Mouse (Mus musculus) thymus, postnatal 14 days (tissue): ENCODE results near the gene Rbbp8nl.

Experiments
- DNase-seq: peaks from one replicate; pipeline ENCODE4 v3.0.0; 2021

Rbbp8nl gene

GRCm38 (mm10) chr2:180289440-180290108 lies at the start of gene Rbbp8nl:
TSS of gene Rbbp8nl (minus strand) at chr2:180289879.
- DNase-seq, result no peak

DNA sequence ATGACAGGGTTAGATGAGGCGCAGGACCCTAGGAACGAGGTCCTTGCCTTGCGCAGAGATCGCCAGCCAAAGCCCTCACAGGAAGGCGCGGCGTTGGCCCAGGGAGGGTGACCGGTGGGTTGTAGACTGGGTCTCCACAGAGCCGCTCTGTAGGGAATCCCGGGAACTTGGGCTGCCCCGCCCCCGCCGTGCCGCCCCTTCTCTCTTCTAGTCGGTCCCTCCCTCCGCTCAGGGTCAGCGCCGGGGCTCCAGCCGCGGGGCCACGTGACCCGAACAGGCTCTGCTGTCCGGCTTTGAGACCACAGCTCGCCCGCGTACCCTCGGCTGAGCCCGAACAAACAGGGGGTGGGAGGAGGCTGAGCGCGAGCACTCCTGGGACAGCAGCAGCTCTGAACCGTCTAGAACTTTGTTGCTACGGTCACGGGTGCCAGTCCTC lies 44.9 kb upstream of the Rbbp8nl start, which contains the start of gene Gata5:
Gata5 (minus strand) TSS at position 149 of the 436 bp plus-strand sequence.
- no peak for DNase-seq

- DNase-seq, result no peak
Measured at GRCm38 (mm10) chr2:180333778-180334550, 44.3 kb upstream of the Rbbp8nl start.

- DNase-seq, result no peak
Measured at GRCm38 (mm10) chr2:180329466-180329865, 39.8 kb upstream of the Rbbp8nl start.

DNA sequence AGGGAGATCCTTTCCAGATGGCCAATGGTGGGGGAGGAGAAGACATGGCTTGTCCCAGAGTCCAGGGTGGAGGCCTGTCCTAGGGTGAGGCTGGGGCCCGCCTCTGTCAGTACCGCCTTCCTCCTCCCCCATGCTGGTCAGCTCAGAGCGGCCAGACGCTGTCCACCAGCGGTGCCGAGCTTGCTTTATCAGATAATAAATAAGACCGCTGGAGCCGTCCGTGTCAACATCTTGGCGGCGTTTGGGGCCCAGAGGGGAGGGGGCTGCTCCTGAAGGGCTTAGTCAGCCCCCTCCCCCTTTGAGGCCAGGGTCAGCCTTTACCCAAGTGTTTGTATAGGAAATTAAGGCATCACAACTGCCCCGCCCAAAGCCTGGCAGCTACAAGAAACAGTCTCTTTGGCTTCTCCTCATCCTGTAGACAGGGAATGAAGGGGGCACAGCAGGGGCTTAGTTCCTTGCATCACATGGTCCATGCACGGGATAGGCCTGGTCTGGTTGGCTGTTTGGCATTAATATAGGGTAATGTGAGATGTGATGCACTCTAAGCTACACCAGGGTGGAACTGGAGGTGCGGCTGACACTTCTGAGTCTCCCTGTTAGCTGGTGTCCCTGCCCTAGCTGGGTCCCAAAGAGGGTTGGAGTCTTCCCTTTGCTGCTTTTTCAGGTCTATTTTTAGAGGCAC lies 33.1 kb upstream of the Rbbp8nl start:
- no peak for DNase-seq

GRCm38 (mm10) chr2:180320216-180320615 lies 30.5 kb upstream of the Rbbp8nl start:
- no peak for DNase-seq

GRCm38 (mm10) chr2:180317591-180317990 lies 27.9 kb upstream of the Rbbp8nl start:
- no peak for DNase-seq

- no peak for DNase-seq
Measured at GRCm38 (mm10) chr2:180314292-180314691, 24.6 kb upstream of the Rbbp8nl start.

- DNase-seq, result no peak
Measured at GRCm38 (mm10) chr2:180311147-180311546, 21.5 kb upstream of the Rbbp8nl start.

GRCm38 (mm10) chr2:180307680-180308079 lies 18.0 kb upstream of the Rbbp8nl start:
- DNase-seq, result no peak

DNA sequence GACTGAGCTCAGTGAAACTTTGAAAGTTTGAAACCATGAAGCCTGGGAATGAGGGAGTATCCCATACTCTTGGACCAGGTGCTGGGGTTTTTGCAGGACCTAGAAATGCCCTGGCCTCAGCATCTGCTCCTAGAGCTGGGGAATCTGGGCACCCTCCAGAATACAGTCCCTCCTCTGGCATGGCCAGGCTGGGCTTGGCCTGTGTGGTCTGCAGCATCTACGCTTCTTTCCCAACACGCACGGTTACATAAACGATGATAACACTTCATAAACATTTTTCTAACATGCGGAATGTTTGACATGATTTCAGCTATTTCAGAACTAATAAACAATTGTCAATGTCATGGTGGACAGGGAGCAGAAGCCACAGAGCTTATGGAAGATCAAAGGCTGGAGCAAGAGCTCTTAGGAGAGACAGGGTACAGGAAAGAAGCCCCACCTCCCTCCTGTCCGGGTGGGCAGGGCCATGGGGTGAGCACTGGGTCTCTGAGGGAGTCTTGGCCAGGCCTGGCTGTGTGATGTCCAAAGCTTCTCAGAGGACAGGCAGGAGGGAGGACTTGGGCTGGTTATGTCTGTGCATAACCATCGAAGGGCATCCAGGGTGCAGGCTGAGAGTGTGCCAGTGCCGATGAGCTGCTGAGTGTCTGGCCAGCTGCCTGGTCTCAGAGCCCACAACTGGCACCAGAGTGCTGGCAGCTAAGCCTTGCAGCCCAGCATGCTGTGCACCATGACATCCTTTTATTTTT lies 16.9 kb upstream of the Rbbp8nl start:
- no peak for DNase-seq

GRCm38 (mm10) chr2:180306009-180306408 lies 16.3 kb upstream of the Rbbp8nl start:
- no peak for DNase-seq

- DNase-seq, result no peak
Measured at GRCm38 (mm10) chr2:180305490-180305889, 15.8 kb upstream of the Rbbp8nl start.

GRCm38 (mm10) chr2:180304554-180304953 lies 14.9 kb upstream of the Rbbp8nl start:
- DNase-seq, result no peak

DNA sequence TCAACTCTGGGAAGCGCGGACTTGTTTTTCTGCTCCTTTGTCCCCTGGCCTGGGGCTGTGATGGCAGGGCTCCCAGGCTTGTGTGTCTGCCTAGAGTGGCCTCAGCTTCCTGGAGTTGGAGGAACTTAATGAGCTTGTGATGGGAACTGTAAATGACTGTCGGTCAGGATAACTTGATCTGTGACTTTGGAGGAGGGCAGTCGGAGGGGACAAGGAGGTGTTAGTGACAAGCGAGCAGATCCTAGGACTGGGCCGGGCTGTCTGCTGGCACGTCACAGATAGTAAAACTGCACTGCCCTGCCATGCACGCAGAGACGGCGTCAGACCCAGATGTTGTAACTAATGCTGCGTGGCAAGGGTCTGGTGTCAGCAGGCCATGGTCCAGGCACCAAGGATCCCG lies 13.8 kb upstream of the Rbbp8nl start:
- no peak for DNase-seq

GRCm38 (mm10) chr2:180302201-180302600 lies 12.5 kb upstream of the Rbbp8nl start:
- no peak for DNase-seq

DNA sequence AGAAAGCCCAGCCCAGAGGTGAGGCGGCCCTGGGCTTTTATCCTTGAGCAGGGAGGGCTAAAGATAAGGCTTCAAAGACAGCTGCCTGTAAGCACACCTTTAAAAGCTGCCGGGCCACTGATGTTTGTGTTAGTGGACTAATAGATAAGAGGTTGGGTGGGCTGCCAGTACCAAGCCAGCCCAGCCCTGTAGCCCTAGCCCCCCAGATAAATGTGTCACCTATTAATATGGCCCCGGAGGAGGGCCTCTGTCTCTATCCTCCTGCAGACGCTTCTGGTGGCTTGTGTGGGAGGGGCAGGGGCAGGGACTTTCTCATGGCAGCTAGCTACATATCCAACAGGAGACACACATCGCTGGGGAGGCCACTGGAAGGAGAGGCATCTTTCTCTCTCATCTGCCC lies 11.1 kb upstream of the Rbbp8nl start:
- DNase-seq, result no peak

DNA sequence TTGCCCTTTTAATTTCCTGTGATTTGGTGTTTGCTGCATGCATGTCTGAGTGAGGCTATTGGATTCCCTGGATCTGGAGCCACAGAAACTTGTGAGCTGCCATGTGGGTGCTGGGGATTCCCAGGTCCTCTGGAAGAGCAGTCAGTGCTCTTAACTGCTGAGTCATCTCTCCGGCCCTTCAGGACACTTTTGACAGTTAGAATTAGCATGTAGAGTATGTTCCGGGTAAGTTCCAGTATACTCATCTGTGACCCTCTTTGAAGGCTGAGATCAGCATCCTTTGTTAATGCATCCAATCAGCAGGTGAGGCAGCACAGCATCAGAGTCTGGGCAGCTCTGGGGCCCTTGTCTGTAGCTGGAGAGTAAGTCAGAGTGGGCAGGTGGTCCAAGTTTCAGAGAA lies 10.6 kb upstream of the Rbbp8nl start:
- no peak for DNase-seq

DNA sequence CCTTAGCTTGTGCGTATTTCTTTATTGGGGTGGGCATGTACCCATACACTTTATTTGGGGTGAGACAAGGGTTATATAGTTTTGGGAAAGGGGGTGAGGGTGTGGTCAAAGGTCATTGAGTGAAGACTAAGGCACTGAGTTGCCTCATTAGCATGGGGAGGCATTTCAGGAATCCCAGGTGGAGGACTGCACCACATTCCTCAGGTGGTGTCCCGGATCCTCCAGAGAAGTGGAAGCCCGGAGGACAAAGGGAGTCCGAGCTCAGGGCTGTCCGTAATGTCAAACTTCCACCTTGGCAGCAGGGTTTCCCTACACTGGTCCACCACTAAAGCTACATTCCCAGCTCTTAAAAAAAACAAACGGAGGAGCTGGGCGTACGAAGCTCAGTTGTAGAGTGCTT lies 3.2 kb upstream of the Rbbp8nl start:
- no peak for DNase-seq

DNA sequence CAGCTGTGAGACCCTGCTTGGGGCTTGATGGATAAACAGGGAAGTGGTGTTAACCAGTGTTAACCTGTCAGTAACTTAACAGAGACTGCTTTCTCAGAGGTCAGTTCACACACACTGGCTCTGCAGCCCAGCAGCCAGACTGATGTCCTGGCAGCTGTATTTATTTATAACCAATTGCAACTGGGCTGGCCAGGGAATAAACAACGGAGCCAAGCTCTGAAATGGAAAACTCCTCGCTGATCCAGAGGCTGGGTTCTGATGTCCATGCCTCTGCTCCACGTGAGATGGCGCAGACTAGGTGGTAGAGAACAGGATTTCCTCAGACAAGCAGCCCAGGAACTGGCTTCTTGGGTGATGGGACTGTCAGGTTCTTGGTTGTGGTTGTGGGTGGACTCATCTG lies 2.3 kb upstream of the Rbbp8nl start:
- no peak for DNase-seq

GRCm38 (mm10) chr2:180291566-180291965 lies 1.9 kb upstream of the Rbbp8nl start:
- no peak for DNase-seq

GRCm38 (mm10) chr2:180290503-180290902 lies 824 bp upstream of the Rbbp8nl start:
- DNase-seq, result no peak

GRCm38 (mm10) chr2:180288966-180289365 lies 713 bp downstream of the Rbbp8nl start:
- no peak for DNase-seq
